Mouse (Mus musculus) G1E (cell line): ENCODE data around the gene Vill. TPM values are rescaled to one million over a fixed set of nuclear protein-coding genes. Genes with fewer than 3 reads are reported as not detected.

Experiments
- ATAC-seq: 2 replicates; pipeline ENCODE4 v1.8.0; 2016; ENCODE audit warnings: mild to moderate bottlenecking; ENCODE audit not compliant: insufficient number of reproducible peaks, poor library complexity, low FRiP score, severe bottlenecking; ENCODE audit errors: extremely low read depth
- DNase-seq: peaks from one replicate; pipeline ENCODE4 v3.0.0; 2012; ENCODE audit warnings: low spot score
- H3K27me3 ChIP-seq: 2 replicates; pipeline ENCODE4 v1.6.1; 2012; ENCODE audit warnings: mild to moderate bottlenecking, low read length, inconsistent platforms; ENCODE audit not compliant: insufficient read depth
- H3K36me3 ChIP-seq: replicated peaks from 2 replicates; pipeline ENCODE3; 2012; ENCODE audit warnings: mild to moderate bottlenecking, inconsistent platforms
- H3K4me1 ChIP-seq: 2 replicates; pipeline ENCODE4 v1.6.1; 2012; ENCODE audit warnings: low read depth, low read length, inconsistent platforms, mixed read lengths; ENCODE audit not compliant: insufficient read depth
- H3K4me3 ChIP-seq: 2 replicates; pipeline ENCODE4 v1.5.1; 2012; ENCODE audit warnings: low read depth, mild to moderate bottlenecking, inconsistent platforms, low read length, moderate library complexity, mixed read lengths
- H3K9me3 ChIP-seq: replicated peaks from 2 replicates; pipeline ENCODE4 v1.6.1; 2012; ENCODE audit warnings: inconsistent platforms
- CTCF ChIP-seq: IDR thresholded peaks from 2 replicates; pipeline ENCODE4 v1.5.1; 2012; ENCODE audit warnings: low read depth, low read length, inconsistent platforms, mixed read lengths
- GATA1 ChIP-seq: IDR thresholded peaks from 2 replicates; pipeline ENCODE4 v1.6.1; 2012; ENCODE audit warnings: borderline replicate concordance, low read length, inconsistent platforms, mixed read lengths
- GATA2 ChIP-seq: IDR thresholded peaks from 2 replicates; pipeline ENCODE4 v1.6.1; 2012; ENCODE audit warnings: low read depth, low read length, inconsistent platforms, borderline replicate concordance
- POLR2AphosphoS5 ChIP-seq: IDR thresholded peaks from 2 replicates; pipeline ENCODE4 v1.6.1; 2012; ENCODE audit warnings: low read depth, low read length, inconsistent platforms; ENCODE audit not compliant: insufficient replicate concordance
- TAL1 ChIP-seq: conservative IDR thresholded peaks from 2 replicates; pipeline ENCODE4 v1.6.1; 2012; ENCODE audit warnings: low read depth, low read length, inconsistent platforms, mixed read lengths
- polyA plus RNA-seq: library from polyadenylated mRNA; stranded (reverse); fragments of >175 nt; gene quantifications from 2 replicates; pipeline ENCODE4 v1.2.3, GENCODE M21; 2012
- total RNA-seq, 2 experiments: library from RNA; stranded (forward) in 1 of 2; stranded (reverse) in 1 of 2; fragments of 200-1000 nt in 1 of 2; fragments of >200 nt in 1 of 2; fragmentation: Nextera tagmentation in 1 of 2; gene quantifications; 2 replicates each; pipeline ENCODE4 v1.2.3; 2014 to 2017

Vill gene
- not detected in 2 replicates for total RNA-seq (2014; fragmentation: Nextera tagmentation)
- not detected in 2 replicates for total RNA-seq (2017)
- polyA plus RNA-seq = not detected in 2 replicates

GRCm38 (mm10) chr9:119052154-119052944 is at the start of gene Vill:
Gene Vill, plus strand, starts transcription at chr9:119052778.
- no peaks in the 10 kb centered on the region for H3K27me3 ChIP-seq
- peaks cover 93% of the 10 kb centered on the region for H3K9me3 ChIP-seq
- peak within 1 kb of the TSS; percentile 33; the same call in 1 of the 2 replicates for H3K4me3 ChIP-seq
- no peaks in the 10 kb centered on the region for H3K4me1 ChIP-seq
- ATAC-seq (no peak), DNase-seq (no peak)
- H3K36me3 ChIP-seq = no peaks in the 10 kb centered on the region
- TF ChIP-seq GATA2 = no peak
- TF ChIP-seq CTCF = no peak
- TF ChIP-seq GATA1 = no peak
- no peak for TF ChIP-seq TAL1
- TF ChIP-seq POLR2AphosphoS5 = no peak

GRCm38 (mm10) chr9:119003990-119004702 is 48.4 kb upstream of the Vill start:
- Histone ChIP-seq H3K27me3 (no peaks in the 10 kb centered on the region), H3K36me3 (no peaks in the 10 kb centered on the region), H3K4me3 (no peak overlapping the region; the same call in 1 of the 2 replicates), H3K4me1 (no peaks in the 10 kb centered on the region), H3K9me3 (peaks cover 87% of the 10 kb centered on the region)
- no peak for DNase-seq
- TF ChIP-seq GATA2 (no peak), GATA1 (no peak), CTCF (no peak), POLR2AphosphoS5 (no peak), TAL1 (no peak)
- ATAC-seq = no peak; the same call in 1 of the 2 replicates

- Histone ChIP-seq H3K9me3 (peaks cover 88% of the 10 kb centered on the region), H3K36me3 (no peaks in the 10 kb centered on the region), H3K4me1 (no peaks in the 10 kb centered on the region), H3K4me3 (no peak overlapping the region), H3K27me3 (no peaks in the 10 kb centered on the region)
- ATAC-seq (no peak), DNase-seq (no peak)
- TF ChIP-seq POLR2AphosphoS5 (no peak), GATA1 (no peak), CTCF (no peak)
Measured at GRCm38 (mm10) chr9:119004703-119005076, 47.9 kb upstream of the Vill start.

GRCm38 (mm10) chr9:119005303-119006029 is 47.1 kb upstream of the Vill start:
- DNase-seq = no peak
- Histone ChIP-seq H3K9me3 (peaks cover 90% of the 10 kb centered on the region), H3K27me3 (no peaks in the 10 kb centered on the region), H3K4me3 (no peak overlapping the region), H3K36me3 (no peaks in the 10 kb centered on the region), H3K4me1 (no peaks in the 10 kb centered on the region)
- no peak for ATAC-seq
- no peak for TF ChIP-seq TAL1

GRCm38 (mm10) chr9:119007266-119007665 is 45.3 kb upstream of the Vill start:
- peaks cover 90% of the 10 kb centered on the region for H3K9me3 ChIP-seq

GRCm38 (mm10) chr9:119008871-119009270 is 43.7 kb upstream of the Vill start:
- TF ChIP-seq GATA1 (no peak), CTCF (no peak), TAL1 (no peak), GATA2 (no peak), POLR2AphosphoS5 (no peak)

More at GRCm38 (mm10) chr9:119007266-119007665, 45.3 kb upstream of the Vill start:
- no peak for DNase-seq
- Histone ChIP-seq H3K4me1 (no peaks in the 10 kb centered on the region), H3K4me3 (no peak overlapping the region), H3K27me3 (no peaks in the 10 kb centered on the region), H3K36me3 (no peaks in the 10 kb centered on the region)
- no peak for TF ChIP-seq TAL1
- TF ChIP-seq GATA2 = no peak
- TF ChIP-seq CTCF = no peak
- TF ChIP-seq GATA1 = no peak
- no peak for ATAC-seq

More at GRCm38 (mm10) chr9:119008871-119009270, 43.7 kb upstream of the Vill start:
- Histone ChIP-seq H3K4me3 (no peak overlapping the region), H3K4me1 (no peaks in the 10 kb centered on the region), H3K9me3 (peaks cover 85% of the 10 kb centered on the region), H3K36me3 (no peaks in the 10 kb centered on the region), H3K27me3 (no peaks in the 10 kb centered on the region)
- DNase-seq (no peak), ATAC-seq (no peak)
